Mouse (Mus musculus): ENCODE measurements around the gene Ins2. TPM values are rescaled to one million over a fixed set of nuclear protein-coding genes. Genes with fewer than 3 reads are reported as not detected.

The Ins2 gene
- polyA plus RNA-seq (2014; fragmentation: Illumina TruSeq; extraction: RNeasy Lipid Tissue Mini Kit (QIAGEN cat#74804); ENCODE audit: low read depth, low replicate concordance) = not detected

GRCm38 (mm10) chr7:142743281-142743680 is at the start of gene Ins2:
Ins2 (minus strand) TSS chr7:142743381.

DNA sequence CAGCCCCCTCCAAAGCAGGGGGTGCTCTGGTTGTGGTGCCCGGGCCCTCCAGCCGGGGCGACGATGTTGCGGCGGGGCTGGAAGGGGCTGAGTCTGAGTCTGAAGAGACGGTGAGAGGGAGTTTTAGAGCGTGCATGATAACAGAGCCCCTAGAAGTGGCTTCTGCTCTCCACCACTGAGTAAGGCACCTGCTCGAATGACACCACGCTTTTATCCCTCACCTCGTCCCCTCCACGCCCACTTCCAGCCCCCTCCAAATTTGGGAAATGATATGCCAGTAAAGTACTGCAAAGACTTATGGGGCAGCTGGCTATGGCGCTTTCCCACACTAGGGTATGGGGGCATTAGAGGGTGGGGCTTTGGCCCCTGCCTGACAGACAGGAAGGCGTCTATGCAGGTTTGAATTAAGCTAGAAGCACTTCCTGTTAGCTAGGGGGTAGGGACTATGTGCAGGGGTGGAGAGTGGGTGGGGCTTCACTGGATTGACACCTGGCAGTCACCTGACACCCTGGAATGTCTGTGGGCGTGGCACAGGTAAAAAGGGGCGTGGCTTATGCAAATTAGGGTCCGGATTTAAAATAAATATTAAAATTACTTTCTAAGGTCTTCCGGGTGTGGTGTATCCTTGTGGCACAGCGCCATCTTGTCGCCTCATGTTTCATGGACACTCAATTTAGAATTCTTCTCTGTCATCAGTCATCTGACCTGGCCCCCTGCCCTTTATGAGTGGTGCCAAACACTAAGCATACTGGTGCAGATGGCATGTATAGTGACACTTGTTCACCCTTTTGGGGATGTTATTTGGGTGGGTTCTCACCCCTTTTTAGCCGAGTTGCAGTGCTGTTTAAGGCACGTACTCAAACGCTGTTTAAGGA is 73.2 kb downstream of the Ins2 start, which contains the start of gene Gm49394:
Gm49394 (minus strand) TSS at position 192 of the 875 bp plus-strand sequence.

GRCm38 (mm10) chr7:142666659-142667058 is 76.5 kb downstream of the Ins2 start, which contains the start of gene Igf2:
Igf2 (minus strand) TSS chr7:142666816.

Other genes starting within 250 kb of the Ins2 start
- gene Tnnt3, start 244.5 kb downstream of the Ins2 start, polyA plus RNA-seq (2014; fragmentation: Illumina TruSeq; extraction: RNeasy Lipid Tissue Mini Kit (QIAGEN cat#74804); ENCODE audit: low read depth, low replicate concordance) = not detected
- 2.1 TPM for gene Mrpl23, start 210.7 kb downstream of the Ins2 start, polyA plus RNA-seq (2014; fragmentation: Illumina TruSeq; extraction: RNeasy Lipid Tissue Mini Kit (QIAGEN cat#74804); ENCODE audit: low read depth, low replicate concordance)
- gene Igf2, start 76.6 kb downstream of the Ins2 start, polyA plus RNA-seq (2014; fragmentation: Illumina TruSeq; extraction: RNeasy Lipid Tissue Mini Kit (QIAGEN cat#74804); ENCODE audit: low read depth, low replicate concordance) = 4.6 TPM
- not detected for gene Gm49394, start 73.4 kb downstream of the Ins2 start, polyA plus RNA-seq (2014; fragmentation: Illumina TruSeq; extraction: RNeasy Lipid Tissue Mini Kit (QIAGEN cat#74804); ENCODE audit: low read depth, low replicate concordance)
- not detected for gene Th, start 187.7 kb upstream of the Ins2 start, polyA plus RNA-seq (2014; fragmentation: Illumina TruSeq; extraction: RNeasy Lipid Tissue Mini Kit (QIAGEN cat#74804); ENCODE audit: low read depth, low replicate concordance)
- gene Ascl2, start 225.9 kb upstream of the Ins2 start, polyA plus RNA-seq (2014; fragmentation: Illumina TruSeq; extraction: RNeasy Lipid Tissue Mini Kit (QIAGEN cat#74804); ENCODE audit: low read depth, low replicate concordance) = 2.5 TPM

Measured in sigmoid colon, adult 10 weeks (tissue).